In the genomic region with DNA sequence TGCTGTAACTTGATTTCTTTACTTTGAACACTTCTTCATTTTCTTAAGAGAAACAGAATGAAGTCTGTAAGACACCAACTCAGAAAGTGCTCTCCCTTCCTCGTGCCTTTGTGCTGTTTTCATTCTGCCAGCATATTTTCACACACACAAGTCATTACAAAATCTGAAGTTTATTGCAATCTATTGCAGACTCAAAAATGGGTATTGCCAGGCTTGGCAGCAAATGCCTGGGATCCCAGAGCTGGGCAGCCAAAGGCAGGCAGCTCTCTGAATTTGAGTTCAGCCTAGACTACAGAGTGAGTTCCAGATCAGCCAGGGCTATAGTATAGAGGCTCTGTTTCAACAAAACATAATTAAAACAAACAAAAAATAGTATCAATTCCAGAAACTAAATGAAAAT, we compare ENCODE assay signal across 9 mouse cellular contexts. TPM values are rescaled to one million over a fixed set of nuclear protein-coding genes. Genes with fewer than 3 reads are reported as not detected.
DNase-seq lines count a peak whose midpoint lies in the region; ATAC-seq lines count a peak whose summit lies in the region.
"Had no signal": no experiment of that assay in that cellular context is flagged by ENCODE, and none has a peak within 500 bp of the region (broad histone marks: within the 10 kb centered on the region; RNA-seq: fewer than 3 reads in every experiment).

No protein-coding gene starts in this region.

- 47% methylated on average over 1 of the region's 1 CpGs for whole genome bisulfite sequencing in heart, embryonic 13.5 days
- WGBS in hindbrain, embryonic 13.5 days = 68% methylated on average over 1 of the region's 1 CpGs
- WGBS in midbrain, embryonic 12.5 days = 73% methylated on average over 1 of the region's 1 CpGs

- peaks cover 41% of the 10 kb centered on the region for H3K36me3 ChIP-seq in heart, embryonic 13.5 days
- H3K36me3 ChIP-seq in hindbrain, embryonic 13.5 days = peaks cover 28% of the 10 kb centered on the region
- peaks cover 29% of the 10 kb centered on the region for H3K36me3 ChIP-seq in midbrain, embryonic 12.5 days

- H3K4me3 ChIP-seq in heart, embryonic 13.5 days = peak overlapping the region; percentile 99
- H3K4me3 ChIP-seq in hindbrain, embryonic 13.5 days = peak overlapping the region; percentile 33
- peak overlapping the region; percentile 98 for H3K4me3 ChIP-seq in midbrain, embryonic 12.5 days

- intact Hi-C loops in heart, postnatal 14 days (cut with DNase I) = loop anchor here (10.0 kb wide), 1 partner anchor 758 kb away; the partner anchor contains the start of gene Scaf4

- peaks cover 6% of the 10 kb centered on the region; the same call in 1 of the 2 replicates for H3K27me3 ChIP-seq in heart, embryonic 13.5 days (replicated peaks)
- H3K27me3 ChIP-seq in hindbrain, embryonic 13.5 days = no peaks in the 10 kb centered on the region
- H3K27me3 ChIP-seq in midbrain, embryonic 12.5 days = no peaks in the 10 kb centered on the region

- peak overlapping the region; percentile 94 for H3K9ac ChIP-seq in heart, embryonic 13.5 days
- H3K9ac ChIP-seq in hindbrain, embryonic 13.5 days = peak overlapping the region; percentile 67
- peak overlapping the region; percentile 49 for H3K9ac ChIP-seq in midbrain, embryonic 12.5 days (replicated peaks)

- no peaks in the 10 kb centered on the region for H3K9me3 ChIP-seq in heart, embryonic 13.5 days
- no peaks in the 10 kb centered on the region for H3K9me3 ChIP-seq in hindbrain, embryonic 13.5 days
- no peaks in the 10 kb centered on the region for H3K9me3 ChIP-seq in midbrain, embryonic 12.5 days

- peak overlapping the region; percentile 85 for H3K4me2 ChIP-seq in heart, embryonic 13.5 days
- peak overlapping the region; percentile 74 for H3K4me2 ChIP-seq in hindbrain, embryonic 13.5 days
- H3K4me2 ChIP-seq in midbrain, embryonic 12.5 days (replicated peaks) = peak overlapping the region; percentile 73

- DNase-seq in heart, postnatal 14 days = no peak
- peak; percentile 40 for DNase-seq in adrenal gland, postnatal 14 days
- DNase-seq in spleen, postnatal 36 days (ENCODE audit: low spot score in 2 of 2) = no peak
- no peak for DNase-seq in frontal cortex, postnatal 10 days (ENCODE audit: low spot score in 2 of 2)
- DNase-seq in right cerebral cortex, adult 2 months (ENCODE audit: low spot score in 2 of 2) = no peak
- DNase-seq: cerebellum, postnatal 25 days had no signal

- H3K27ac ChIP-seq in heart, embryonic 13.5 days (replicated peaks) = no peak overlapping the region
- no peak overlapping the region for H3K27ac ChIP-seq in hindbrain, embryonic 13.5 days
- H3K27ac ChIP-seq in midbrain, embryonic 12.5 days (replicated peaks) = no peak overlapping the region

- H3K4me1 ChIP-seq in heart, embryonic 13.5 days = peaks cover 24% of the 10 kb centered on the region
- H3K4me1 ChIP-seq in hindbrain, embryonic 13.5 days (replicated peaks) = peaks cover 29% of the 10 kb centered on the region
- H3K4me1 ChIP-seq in midbrain, embryonic 12.5 days = peaks cover 14% of the 10 kb centered on the region

- no peak for ATAC-seq in heart, embryonic 13.5 days (ENCODE audit: extremely low read depth, insufficient number of reproducible peaks, low FRiP score, low TSS enrichment)
- no peak for ATAC-seq in hindbrain, embryonic 13.5 days (ENCODE audit: low FRiP score)
- ATAC-seq in midbrain, embryonic 12.5 days (ENCODE audit: low FRiP score, low read depth) = no peak

RNA-seq across cellular contexts. Expression of gene Paxbp1, which starts 1.7 kb away (rescaled TPM):
- 30.4 and 34.5 TPM in 2 replicates for polyA plus RNA-seq in heart, embryonic 13.5 days (2015; fragmentation: Nextera tagmentation; extraction: Ambion mirVana)
- 10 to 100 TPM; 20.3 to 21.1 TPM for total RNA-seq in heart, postnatal 14 days (2021)
- total RNA-seq in adrenal gland, postnatal 14 days (2021) = 52.7 and 54.6 TPM in 2 replicates
- 77.1 and 79.7 TPM in 2 replicates for polyA plus RNA-seq in hindbrain, embryonic 13.5 days (2015; fragmentation: Nextera tagmentation; extraction: Ambion mirVana)
- polyA plus RNA-seq in midbrain, embryonic 12.5 days (2016; fragmentation: Nextera tagmentation; extraction: Ambion mirVana) = 114 and 118 TPM in 2 replicates

RNA-seq across cellular contexts. Expression of gene Synj1, which starts 31.5 kb away (rescaled TPM):
- 9.5 and 11.4 TPM in 2 replicates for polyA plus RNA-seq in heart, embryonic 13.5 days (2015; fragmentation: Nextera tagmentation; extraction: Ambion mirVana)
- total RNA-seq in heart, postnatal 14 days (2021) = 10 to 100 TPM; 28.6 to 32.5 TPM
- total RNA-seq in adrenal gland, postnatal 14 days (2021) = 36.9 and 42.8 TPM in 2 replicates
- polyA plus RNA-seq in hindbrain, embryonic 13.5 days (2015; fragmentation: Nextera tagmentation; extraction: Ambion mirVana) = 40.5 and 41.4 TPM in 2 replicates
- polyA plus RNA-seq in midbrain, embryonic 12.5 days (2016; fragmentation: Nextera tagmentation; extraction: Ambion mirVana) = 30.4 and 37.8 TPM in 2 replicates

RNA-seq across cellular contexts. Expression of gene 4932438H23Rik, which starts 52.3 kb away (rescaled TPM):
- not detected in 2 replicates for polyA plus RNA-seq in heart, embryonic 13.5 days (2015; fragmentation: Nextera tagmentation; extraction: Ambion mirVana)
- total RNA-seq in heart, postnatal 14 days (2021) = under 1 TPM; 0.10 to 0.12 TPM
- not detected in 2 replicates for total RNA-seq in adrenal gland, postnatal 14 days (2021)
- polyA plus RNA-seq in hindbrain, embryonic 13.5 days (2015; fragmentation: Nextera tagmentation; extraction: Ambion mirVana) = 0.83 and 0.99 TPM in 2 replicates
- polyA plus RNA-seq in midbrain, embryonic 12.5 days (2016; fragmentation: Nextera tagmentation; extraction: Ambion mirVana) = 0.10 and 0.28 TPM in 2 replicates

Comparison
In these comparisons a context has a peak if more than half of its experiments do, and no peak if none do; other contexts are left out.
1. H3K4me3 ChIP-seq: peak in every context shown above with its lines; median percentile 99 in heart, embryonic 13.5 days; 98 in midbrain, embryonic 12.5 days; 33 in hindbrain, embryonic 13.5 days.